Mouse (Mus musculus) liver, adult 2 months (tissue): ENCODE results near the gene Pyroxd2. TPM values are rescaled to one million over a fixed set of nuclear protein-coding genes. Genes with fewer than 3 reads are reported as not detected.
"Not testable (repeated sequence)": the region's sequence is repeated elsewhere in the genome, so short reads cannot be mapped to it uniquely, and the experiment has no call there.

Experiments used
- DNase-seq: peaks from one replicate; pipeline ENCODE4 v3.0.0-alpha.2; 2011; ENCODE audit warnings: low read depth, low spot score; ENCODE audit errors: extremely low read depth
- H3K27ac ChIP-seq: fragments of 200-500 bp; replicated peaks from 2 replicates; pipeline ENCODE4 v1.5.1; 2012; ENCODE audit warnings: low read depth, mild to moderate bottlenecking, control low read depth, inconsistent platforms, low read length; ENCODE audit not compliant: insufficient read depth
- H3K27me3 ChIP-seq: fragments of 200-500 bp; 2 replicates; pipeline ENCODE4 v1.6.1; 2012; ENCODE audit warnings: mild to moderate bottlenecking, moderate library complexity, low read length, inconsistent platforms; ENCODE audit not compliant: control insufficient read depth, insufficient read depth
- H3K36me3 ChIP-seq: fragments of 200-500 bp; 2 replicates; pipeline ENCODE4 v1.6.1; 2012; ENCODE audit warnings: low read length, inconsistent platforms; ENCODE audit not compliant: control insufficient read depth, insufficient read depth
- H3K4me1 ChIP-seq: fragments of 200-500 bp; 2 replicates; pipeline ENCODE4 v1.6.1; 2011; ENCODE audit warnings: low read length; ENCODE audit not compliant: control insufficient read depth, insufficient read depth
- H3K4me3 ChIP-seq: fragments of 200-500 bp; 2 replicates; pipeline ENCODE4 v1.5.1; 2011; ENCODE audit warnings: low read depth, mild to moderate bottlenecking, control low read depth, low read length, moderate library complexity; ENCODE audit not compliant: insufficient read depth
- H3K79me2 ChIP-seq: fragments of 200-500 bp; 2 replicates; pipeline ENCODE4 v1.6.1; 2012; ENCODE audit warnings: inconsistent platforms, mild to moderate bottlenecking, low read length, moderate library complexity; ENCODE audit not compliant: control insufficient read depth, insufficient read depth
- H3K9ac ChIP-seq: fragments of 200-500 bp; 2 replicates; pipeline ENCODE4 v1.6.1; 2012; ENCODE audit warnings: low read depth, mild to moderate bottlenecking, control low read depth, inconsistent platforms, low read length
- CTCF ChIP-seq: fragments of 200-500 bp; IDR thresholded peaks from 2 replicates; pipeline ENCODE4 v1.5.1; 2011; ENCODE audit warnings: low read depth, low read length, control low read depth
- POLR2A ChIP-seq: fragments of 200-500 bp; IDR thresholded peaks from 2 replicates; pipeline ENCODE4 v1.6.1; 2011; ENCODE audit warnings: low read length, control low read depth; ENCODE audit not compliant: insufficient read depth; ENCODE audit errors: extremely low read depth
- WGBS: fragments of 180-500 bp; shearing (Covaris S2); methylation state at CpG from one replicate; pipeline ENCODE4 v1.1.7; 2018; 5-methylcytosine and 5-hydroxymethylcytosine counted together
- polyA plus RNA-seq: library from polyadenylated mRNA; depleted of rRNA; stranded (reverse); fragments of >200 nt; gene quantifications from 2 replicates; pipeline ENCODE4 v1.2.3, GENCODE M21; 2012
- total RNA-seq: library from RNA; depleted of rRNA; stranded (reverse); fragments of >200 nt; gene quantifications from 2 replicates; pipeline ENCODE4 v1.2.3, GENCODE M21; 2014

The Pyroxd2 gene
- total and polyA plus RNA-seq, 2 experiments: 6.6 to 18.3 TPM

- no peak for DNase-seq
- no peak overlapping the region for H3K4me3 ChIP-seq
- H3K27me3 ChIP-seq: no peaks in the 10 kb centered on the region
- H3K79me2 ChIP-seq: no peaks in the 10 kb centered on the region
- no peak for TF ChIP-seq CTCF
- no peak for TF ChIP-seq POLR2A
- WGBS: 65% methylated on average over 2 of the region's 2 CpGs
- H3K36me3 ChIP-seq: no peaks in the 10 kb centered on the region
- no peak overlapping the region for H3K9ac ChIP-seq
- no peaks in the 10 kb centered on the region for H3K4me1 ChIP-seq
- H3K27ac ChIP-seq: no peak overlapping the region
These were observed 54.0 kb downstream of the Pyroxd2 start for GRCm38 (mm10) chr19:42698576-42698975.

- no peak for DNase-seq
- no peaks in the 10 kb centered on the region for H3K27me3 ChIP-seq
- H3K4me3 ChIP-seq: no peak overlapping the region
- TF ChIP-seq CTCF: no peak
- TF ChIP-seq POLR2A: no peak
- 92% methylated on average over 6 of the region's 6 CpGs for WGBS
- no peak overlapping the region for H3K9ac ChIP-seq
- H3K27ac ChIP-seq: no peak overlapping the region
- H3K36me3 ChIP-seq: no peaks in the 10 kb centered on the region
- H3K79me2 ChIP-seq: no peaks in the 10 kb centered on the region
- no peaks in the 10 kb centered on the region for H3K4me1 ChIP-seq
These were observed 55.2 kb downstream of the Pyroxd2 start for GRCm38 (mm10) chr19:42697336-42697735.

GRCm38 (mm10) chr19:42690256-42690655 lies 62.3 kb downstream of the Pyroxd2 start:
- WGBS: 9% methylated on average over 1 of the region's 1 CpGs
- Histone ChIP-seq H3K27ac (peak overlapping the region; percentile 59), H3K4me3 (no peak overlapping the region), H3K27me3 (no peaks in the 10 kb centered on the region), H3K9ac (no peak overlapping the region), H3K4me1 (peaks cover 5% of the 10 kb centered on the region), H3K79me2 (no peaks in the 10 kb centered on the region), H3K36me3 (no peaks in the 10 kb centered on the region)
- peak; percentile 78 for DNase-seq
- TF ChIP-seq POLR2A (no peak), CTCF (no peak)

GRCm38 (mm10) chr19:42689786-42690185 lies 62.8 kb downstream of the Pyroxd2 start:
- Histone ChIP-seq H3K27ac (peak overlapping the region; percentile 59), H3K9ac (no peak overlapping the region), H3K27me3 (no peaks in the 10 kb centered on the region), H3K4me1 (peaks cover 5% of the 10 kb centered on the region), H3K36me3 (no peaks in the 10 kb centered on the region), H3K4me3 (no peak overlapping the region), H3K79me2 (no peaks in the 10 kb centered on the region)
- DNase-seq: peak; percentile 98
- 15% methylated on average over 4 of the region's 4 CpGs for WGBS
- TF ChIP-seq POLR2A (no peak), CTCF (no peak)

GRCm38 (mm10) chr19:42689321-42689720 lies 63.3 kb downstream of the Pyroxd2 start:
- DNase-seq: no peak
- H3K4me3 ChIP-seq: no peak overlapping the region
- no peaks in the 10 kb centered on the region for H3K36me3 ChIP-seq
- no peaks in the 10 kb centered on the region for H3K79me2 ChIP-seq
- no peak for TF ChIP-seq POLR2A
- no peak for TF ChIP-seq CTCF
- no peaks in the 10 kb centered on the region for H3K27me3 ChIP-seq
- H3K27ac ChIP-seq: no peak overlapping the region
- peaks cover 5% of the 10 kb centered on the region for H3K4me1 ChIP-seq
- 71% methylated on average over 11 of the region's 11 CpGs for WGBS
- H3K9ac ChIP-seq: no peak overlapping the region

GRCm38 (mm10) chr19:42682776-42683175 lies 69.8 kb downstream of the Pyroxd2 start:
- not testable (repeated sequence) for H3K27ac ChIP-seq, H3K4me3 ChIP-seq, H3K27me3 ChIP-seq, H3K9ac ChIP-seq, H3K4me1 ChIP-seq, DNase-seq, H3K36me3 ChIP-seq, H3K79me2 ChIP-seq
- WGBS: 71% methylated on average over 2 of the region's 2 CpGs
